Mouse (Mus musculus): ENCODE measurements around the gene Galr3. TPM values are rescaled to one million over a fixed set of nuclear protein-coding genes. Genes with fewer than 3 reads are reported as not detected.
"Not testable (repeated sequence)": the region's sequence is repeated elsewhere in the genome, so short reads cannot be mapped to it uniquely, and the experiment has no call there.

The Galr3 gene
- total RNA-seq, 2 experiments from 2014 or later: 0.84 TPM; not detected in 1

DNA sequence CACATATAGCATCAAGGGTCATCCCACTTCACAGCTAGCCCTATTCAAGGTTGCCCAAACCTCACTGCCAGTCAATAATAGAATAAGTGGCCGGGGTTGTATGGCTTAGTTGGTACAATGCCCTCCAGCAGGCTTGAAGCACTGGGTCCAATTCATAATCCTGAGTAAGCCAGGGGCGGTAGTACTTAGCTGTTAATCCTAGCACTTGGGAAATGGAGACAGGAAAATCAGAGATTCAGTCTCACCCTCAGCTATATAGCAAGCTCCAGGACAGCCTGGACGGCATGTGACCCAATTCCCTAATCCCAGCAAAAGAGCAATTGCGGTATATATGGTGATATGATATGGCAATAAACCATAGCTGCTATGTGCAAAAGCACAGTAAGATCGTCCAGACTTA, 34.6 kb upstream of the Galr3 start:
- no peak overlapping the region for H3K27ac ChIP-seq
- DNase-seq (ENCODE audit: extremely low spot score in 1 of 2, low spot score in 2 of 2): no peak
- intact Hi-C loops (cut with DNase I): no loop called here

DNA sequence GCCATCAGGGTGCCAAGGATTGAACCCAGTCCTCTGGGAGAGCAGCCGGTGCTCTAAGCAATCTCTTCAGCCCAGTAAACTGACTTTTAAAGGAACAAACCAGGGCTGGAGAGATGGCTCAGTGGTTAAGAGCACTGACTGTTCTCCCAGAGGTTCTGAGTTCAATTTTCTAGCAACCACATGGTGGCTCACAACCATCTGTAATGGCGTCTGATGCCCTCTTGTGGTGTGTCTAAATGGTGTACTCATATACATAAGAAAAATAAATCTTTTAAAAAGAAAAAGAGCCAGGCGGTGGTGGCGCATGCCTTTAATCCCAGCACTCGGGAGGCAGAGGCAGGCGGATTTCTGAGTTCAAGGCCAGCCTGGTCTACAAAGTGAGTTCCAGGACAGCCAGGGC, 33.8 kb upstream of the Galr3 start:
- DNase-seq (ENCODE audit: extremely low spot score in 1 of 2, low spot score in 2 of 2); intact Hi-C loops (cut with DNase I); H3K27ac ChIP-seq; H3K4me3 ChIP-seq: not testable (repeated sequence)
- TF ChIP-seq CTCF (IDR thresholded peaks at IDR 0.05): peak; percentile 9

More for the DNA sequence above, 34.6 kb upstream of the Galr3 start:
- no peak for TF ChIP-seq CTCF (IDR thresholded peaks at IDR 0.05)
- H3K4me3 ChIP-seq: no peak overlapping the region

DNA sequence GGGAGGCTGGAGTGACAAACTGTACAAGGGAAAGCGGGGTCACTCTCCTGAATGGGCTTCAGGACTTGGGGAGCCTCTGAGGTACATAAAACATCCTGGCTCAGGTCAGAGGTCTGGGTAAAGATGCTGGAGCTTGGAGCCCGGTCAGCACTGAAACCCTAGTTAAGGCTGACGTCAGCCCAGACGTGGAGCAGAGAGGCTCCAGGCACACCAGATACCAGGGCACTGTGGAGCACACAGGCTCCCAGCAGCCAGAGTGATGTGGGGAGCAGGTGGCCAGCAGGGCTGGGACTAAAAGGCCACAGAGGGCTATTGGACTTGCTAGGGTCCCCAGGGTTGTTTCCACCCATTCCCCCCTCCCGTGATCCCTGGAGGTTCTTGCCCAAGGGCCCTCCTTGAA, 32.0 kb upstream of the Galr3 start:
- no peak overlapping the region for H3K4me3 ChIP-seq
- no peak for DNase-seq (ENCODE audit: extremely low spot score in 1 of 2, low spot score in 2 of 2)
- H3K27ac ChIP-seq: no peak overlapping the region
- intact Hi-C loops (cut with DNase I): no loop called here
- TF ChIP-seq CTCF (IDR thresholded peaks at IDR 0.05): no peak

DNA sequence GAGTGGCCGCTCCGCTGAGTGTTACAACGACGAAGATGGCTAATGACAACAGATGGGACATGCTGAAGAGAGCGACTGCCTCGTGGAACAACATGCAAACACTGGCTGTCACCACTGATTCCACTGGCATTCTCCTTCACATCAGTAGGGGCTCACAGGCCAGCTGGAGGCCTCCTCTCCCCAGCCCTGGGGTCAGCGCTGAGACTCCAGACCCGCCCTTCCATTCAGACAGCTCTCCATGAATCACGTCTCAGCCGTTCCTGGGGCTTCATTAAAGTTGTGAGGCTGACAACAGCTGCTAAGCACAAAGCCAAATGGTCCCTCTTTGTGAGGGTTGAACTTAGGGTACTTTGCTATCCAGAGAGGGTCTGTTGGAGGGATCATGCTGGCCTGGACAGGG, 30.1 kb upstream of the Galr3 start:
- Histone ChIP-seq H3K4me3 (no peak overlapping the region), H3K27ac (no peak overlapping the region)
- TF ChIP-seq CTCF (IDR thresholded peaks at IDR 0.05): no peak
- intact Hi-C loops (cut with DNase I): no loop called here
- DNase-seq (ENCODE audit: extremely low spot score in 1 of 2, low spot score in 2 of 2): no peak

DNA sequence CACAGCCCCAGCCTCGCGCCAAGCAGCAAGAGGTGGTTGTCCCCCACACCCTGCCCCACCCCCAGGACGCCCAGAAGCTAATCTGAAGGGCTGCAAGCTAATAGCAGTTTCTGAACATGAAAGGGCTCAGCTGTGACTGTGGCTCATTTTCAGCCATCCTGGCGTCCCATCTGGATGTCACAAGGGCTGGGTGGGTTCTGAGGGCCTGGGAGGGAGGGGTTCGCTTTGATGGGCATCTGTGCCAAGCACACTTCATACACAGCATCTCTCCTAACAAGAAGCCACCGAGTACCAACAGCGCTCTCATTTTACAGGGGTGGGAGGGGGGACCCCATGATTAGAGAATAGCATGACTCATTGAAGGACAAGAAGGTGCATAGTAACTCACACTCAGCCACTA, 28.3 kb upstream of the Galr3 start:
- no peak for DNase-seq (ENCODE audit: extremely low spot score in 1 of 2, low spot score in 2 of 2)
- Histone ChIP-seq H3K4me3 (no peak overlapping the region), H3K27ac (no peak overlapping the region)
- no peak for TF ChIP-seq CTCF (IDR thresholded peaks at IDR 0.05)
- intact Hi-C loops (cut with DNase I): no loop called here

GRCm38 (mm10) chr15:79018191-79018590, 23.5 kb upstream of the Galr3 start:
- no peak overlapping the region for H3K27ac ChIP-seq
- H3K4me3 ChIP-seq: no peak overlapping the region
- intact Hi-C loops (cut with DNase I): no loop called here
- no peak for DNase-seq (ENCODE audit: extremely low spot score in 1 of 2, low spot score in 2 of 2)
- no peak for TF ChIP-seq CTCF (IDR thresholded peaks at IDR 0.05)

GRCm38 (mm10) chr15:79018886-79019285, 22.8 kb upstream of the Galr3 start:
- no peak overlapping the region for H3K27ac ChIP-seq
- intact Hi-C loops (cut with DNase I): no loop called here
- H3K4me3 ChIP-seq: no peak overlapping the region
- DNase-seq (ENCODE audit: extremely low spot score in 1 of 2, low spot score in 2 of 2): no peak
- no peak for TF ChIP-seq CTCF (IDR thresholded peaks at IDR 0.05)

DNA sequence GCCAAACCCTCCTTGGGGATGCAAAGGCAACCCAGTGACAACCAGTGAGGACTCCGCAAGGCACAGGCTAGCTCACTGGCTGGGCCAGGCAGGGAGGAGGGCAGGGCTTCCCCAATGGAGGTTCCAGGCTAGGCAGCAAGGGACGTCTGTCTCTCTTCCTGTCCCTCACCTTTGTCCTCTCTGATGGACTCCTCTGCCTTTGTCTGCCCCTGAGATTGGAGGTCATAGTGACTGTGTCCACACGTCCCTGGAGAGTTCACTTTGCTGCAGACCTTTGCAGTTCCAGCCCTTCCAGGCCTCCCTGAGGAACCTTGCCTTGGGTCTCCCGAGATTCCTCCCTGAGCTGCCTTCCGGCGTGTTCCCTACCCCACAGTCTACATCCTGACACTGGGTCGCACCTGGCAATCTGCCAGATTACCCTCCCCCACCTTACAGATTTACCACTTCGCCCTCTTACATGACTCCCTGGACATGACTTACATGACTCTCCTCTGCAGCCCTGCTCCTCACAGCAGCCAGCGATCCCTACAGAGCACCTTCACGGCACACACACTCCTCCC, 18.9 kb upstream of the Galr3 start:
- TF ChIP-seq CTCF (IDR thresholded peaks at IDR 0.05): no peak
- H3K27ac ChIP-seq: no peak overlapping the region
- no peak for DNase-seq (ENCODE audit: extremely low spot score in 1 of 2, low spot score in 2 of 2)
- intact Hi-C loops (cut with DNase I): no loop called here
- H3K4me3 ChIP-seq: no peak overlapping the region

DNA sequence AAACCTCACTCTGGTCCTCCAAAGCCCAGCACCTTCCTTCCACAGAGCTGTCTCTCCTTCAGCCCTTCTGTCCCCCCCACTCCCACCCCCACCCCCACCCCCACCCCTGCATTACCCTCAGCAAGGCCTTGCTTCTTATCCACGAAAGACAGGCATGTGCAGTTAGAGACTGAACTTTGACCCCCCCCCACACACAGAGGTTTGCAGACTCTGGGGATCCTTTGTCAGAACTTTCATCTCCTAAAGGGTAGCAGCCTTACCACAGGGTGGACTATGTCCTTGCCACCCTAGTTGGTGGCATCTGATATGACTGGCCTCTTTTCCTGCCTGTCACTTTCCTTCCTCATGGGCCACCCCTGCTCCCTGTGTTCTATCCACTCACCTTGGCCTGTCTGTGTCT, 18.3 kb upstream of the Galr3 start:
- TF ChIP-seq CTCF (IDR thresholded peaks at IDR 0.05): no peak
- no peak overlapping the region for H3K4me3 ChIP-seq
- no peak for DNase-seq (ENCODE audit: extremely low spot score in 1 of 2, low spot score in 2 of 2)
- no peak overlapping the region for H3K27ac ChIP-seq
- intact Hi-C loops (cut with DNase I): no loop called here

DNA sequence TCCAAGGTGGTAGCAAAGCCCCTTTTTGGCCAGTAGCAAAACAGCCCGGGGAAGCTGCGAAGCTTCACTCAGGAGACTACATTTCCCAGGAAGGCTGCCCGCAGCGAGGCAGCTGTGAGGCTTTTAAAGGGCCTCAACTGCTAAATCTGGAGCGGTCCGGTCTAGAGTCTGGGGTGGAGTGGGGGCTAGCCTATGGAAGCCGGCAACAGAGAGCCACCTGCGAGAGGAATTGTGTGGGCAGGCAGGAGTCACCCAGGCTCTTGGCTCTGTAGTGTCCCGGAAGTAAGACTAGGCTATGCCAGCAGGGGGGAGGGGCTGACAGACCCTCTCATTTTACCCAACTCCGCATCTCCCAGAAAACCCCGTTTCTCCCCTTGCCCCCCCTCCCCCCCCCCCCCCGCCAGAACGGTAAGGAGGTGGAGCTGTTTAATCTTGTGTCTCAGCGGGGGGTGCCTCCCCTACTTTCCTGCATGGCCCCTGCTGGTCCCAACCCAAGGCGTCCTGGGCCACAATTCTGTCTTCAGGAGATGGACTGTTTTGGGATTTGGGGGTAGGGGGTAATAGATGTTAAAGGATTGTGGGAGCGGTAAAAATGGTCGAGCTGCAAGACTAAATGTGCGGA, 15.9 kb upstream of the Galr3 start:
- intact Hi-C loops (cut with DNase I): loop anchor here (2.0 kb wide), 1 partner anchor 37 kb away; no protein-coding TSS in a partner anchor
- H3K27ac ChIP-seq: peak overlapping the region; percentile 54
- DNase-seq (ENCODE audit: extremely low spot score in 1 of 2, low spot score in 2 of 2): no peak
- TF ChIP-seq CTCF (IDR thresholded peaks at IDR 0.05): no peak
- H3K4me3 ChIP-seq: peak overlapping the region; percentile 44

GRCm38 (mm10) chr15:79026511-79027290, 15.0 kb upstream of the Galr3 start:
- intact Hi-C loops (cut with DNase I): loop anchor here (2.0 kb wide), 1 partner anchor 38 kb away; no protein-coding TSS in a partner anchor
- no peak for DNase-seq (ENCODE audit: extremely low spot score in 1 of 2, low spot score in 2 of 2)
- Histone ChIP-seq H3K27ac (no peak overlapping the region), H3K4me3 (no peak overlapping the region)
- no peak for TF ChIP-seq CTCF (IDR thresholded peaks at IDR 0.05)
